Mouse (Mus musculus) CH12.LX (cell line): ENCODE data around the gene Stard13. TPM values are rescaled to one million over a fixed set of nuclear protein-coding genes. Genes with fewer than 3 reads are reported as not detected.

Source experiments
- DNase-seq: peaks from one replicate; pipeline ENCODE4 v3.0.0-alpha.2; 2013; ENCODE audit errors: extremely low read depth
- H3K27ac ChIP-seq: 2 replicates; pipeline ENCODE4 v1.5.1; 2012; ENCODE audit warnings: low read depth, mild to moderate bottlenecking, control low read depth, moderate library complexity; ENCODE audit not compliant: insufficient read depth
- H3K27me3 ChIP-seq: replicated peaks from 2 replicates; pipeline ENCODE3; 2012; ENCODE audit warnings: inconsistent platforms
- H3K36me3 ChIP-seq, 2 experiments: replicated peaks in 1 of 2; 2 replicates each; pipeline versions ENCODE3 to v1.6.1; 2012; ENCODE audit warnings: inconsistent platforms in 1 of 2, low read length in 1 of 2, mild to moderate bottlenecking in 1 of 2, mixed read lengths in 1 of 2, moderate library complexity in 1 of 2; ENCODE audit not compliant: control insufficient read depth in 1 of 2, insufficient read depth in 1 of 2
- H3K4me1 ChIP-seq, 2 experiments: 2 replicates each; pipeline ENCODE4 v1.6.1; 2012; ENCODE audit warnings: inconsistent platforms in 1 of 2, moderate library complexity in 1 of 2; ENCODE audit not compliant: insufficient read depth in 2 of 2, control insufficient read depth in 1 of 2
- H3K4me2 ChIP-seq: 2 replicates; pipeline ENCODE4 v1.6.1; 2012; ENCODE audit warnings: low read depth, mild to moderate bottlenecking, control low read depth; ENCODE audit not compliant: poor library complexity, insufficient read depth, severe bottlenecking
- H3K4me3 ChIP-seq, 3 experiments: fragments of 150-350 bp in 1 of 3; sonication (generic) in 1 of 3; replicated peaks in 1 of 3; 2 replicates each; pipeline versions ENCODE3 to v1.5.1; 2011 to 2012; ENCODE audit warnings: low read depth in 2 of 3, low read length in 2 of 3, mild to moderate bottlenecking in 2 of 3, moderate library complexity in 2 of 3, control low read depth in 1 of 3, improper control_type of control experiment in 1 of 3, inconsistent platforms in 1 of 3, mixed read lengths in 1 of 3; ENCODE audit not compliant: poor library complexity in 1 of 3
- H3K79me2 ChIP-seq: replicated peaks from 2 replicates; pipeline ENCODE4 v1.6.1; 2012; ENCODE audit warnings: mild to moderate bottlenecking, moderate library complexity; ENCODE audit not compliant: control insufficient read depth, poor library complexity, insufficient read depth, severe bottlenecking; ENCODE audit errors: extremely low read depth
- H3K9ac ChIP-seq: 2 replicates; pipeline ENCODE4 v1.6.1; 2012; ENCODE audit warnings: low read depth, mild to moderate bottlenecking, control low read depth, moderate library complexity; ENCODE audit not compliant: insufficient read depth
- H3K9me3 ChIP-seq: replicated peaks from 2 replicates; pipeline ENCODE3; 2012; ENCODE audit warnings: low read length, inconsistent platforms, mixed read lengths
- CHD2 ChIP-seq: IDR thresholded peaks from 2 replicates; pipeline ENCODE4 v1.6.1; 2011; ENCODE audit warnings: low read length, improper control_type of control experiment
- E2F4 ChIP-seq: IDR thresholded peaks from 2 replicates; pipeline ENCODE4 v1.6.1; 2011; ENCODE audit warnings: low read depth, low read length, improper control_type of control experiment; ENCODE audit not compliant: insufficient replicate concordance
- ELF1 ChIP-seq: IDR thresholded peaks from 2 replicates; pipeline ENCODE4 v1.6.1; 2014; ENCODE audit warnings: low read depth, mild to moderate bottlenecking, inconsistent platforms, low read length, improper control_type of control experiment
- ETS1 ChIP-seq: conservative IDR thresholded peaks from 2 replicates; pipeline ENCODE4 v1.6.1; 2012; ENCODE audit warnings: low read depth, mild to moderate bottlenecking, inconsistent platforms, low read length, improper control_type of control experiment, moderate library complexity
- HCFC1 ChIP-seq: IDR thresholded peaks from 2 replicates; pipeline ENCODE4 v1.6.1; 2012; ENCODE audit warnings: low read depth, mild to moderate bottlenecking, inconsistent platforms, low read length, improper control_type of control experiment
- IRF4 ChIP-seq: IDR thresholded peaks from 2 replicates; pipeline ENCODE4 v1.6.1; 2014; ENCODE audit warnings: low read depth, mild to moderate bottlenecking, inconsistent platforms, low read length, improper control_type of control experiment
- JUN ChIP-seq: IDR thresholded peaks from 2 replicates; pipeline ENCODE4 v1.6.1; 2011; ENCODE audit warnings: low read depth, mild to moderate bottlenecking, low read length, improper control_type of control experiment, moderate library complexity; ENCODE audit not compliant: insufficient read depth
- JUND ChIP-seq: conservative IDR thresholded peaks from 2 replicates; pipeline ENCODE4 v1.6.1; 2011; ENCODE audit warnings: low read depth, low read length, improper control_type of control experiment
- KAT2A ChIP-seq: IDR thresholded peaks from 2 replicates; pipeline ENCODE4 v1.6.1; 2012; ENCODE audit warnings: low read length, improper control_type of control experiment, inconsistent platforms; ENCODE audit not compliant: insufficient replicate concordance
- MEF2A ChIP-seq: IDR thresholded peaks from 2 replicates; pipeline ENCODE4 v1.6.1; 2014; ENCODE audit warnings: low read depth, mild to moderate bottlenecking, inconsistent platforms, low read length, improper control_type of control experiment, borderline replicate concordance
- NELFE ChIP-seq: IDR thresholded peaks from 2 replicates; pipeline ENCODE4 v1.6.1; 2011; ENCODE audit warnings: low read depth, low read length, improper control_type of control experiment
- PAX5 ChIP-seq: IDR thresholded peaks from 2 replicates; pipeline ENCODE4 v1.6.1; 2012; ENCODE audit warnings: low read length, inconsistent platforms, mixed read lengths
- POLR2A ChIP-seq: IDR thresholded peaks from 2 replicates; pipeline ENCODE4 v1.6.1; 2011; ENCODE audit warnings: low read depth, mild to moderate bottlenecking, improper control_type of control experiment, low read length
- RAD21 ChIP-seq: IDR thresholded peaks from 2 replicates; pipeline ENCODE4 v1.6.1; 2011; ENCODE audit warnings: low read depth, mild to moderate bottlenecking, low read length, improper control_type of control experiment, moderate library complexity
- RCOR1 ChIP-seq: conservative IDR thresholded peaks from 2 replicates; pipeline ENCODE4 v1.6.1; 2012; ENCODE audit warnings: low read depth, mild to moderate bottlenecking, inconsistent platforms, low read length, improper control_type of control experiment
- SIN3A ChIP-seq: IDR thresholded peaks from 2 replicates; pipeline ENCODE4 v1.6.1; 2012; ENCODE audit warnings: low read length, improper control_type of control experiment, inconsistent platforms
- SMC3 ChIP-seq: IDR thresholded peaks from 2 replicates; pipeline ENCODE4 v1.6.1; 2011; ENCODE audit warnings: low read depth, low read length, improper control_type of control experiment
- UBTF ChIP-seq: IDR thresholded peaks from 2 replicates; pipeline ENCODE4 v1.6.1; 2012; ENCODE audit warnings: low read depth, mild to moderate bottlenecking, inconsistent platforms, low read length, improper control_type of control experiment, moderate library complexity
- ZKSCAN1 ChIP-seq: IDR thresholded peaks from 2 replicates; pipeline ENCODE4 v1.6.1; 2012; ENCODE audit warnings: low read depth, inconsistent platforms, low read length, improper control_type of control experiment, borderline replicate concordance
- dilution Hi-C: fragments of 300-500 bp; cut with MboI; formaldehyde crosslinking; loops from 2 replicates; pipeline ENCODE4 v1.14.3; 2020; ENCODE audit warnings: low sequenced_read_pairs; ENCODE audit not compliant: extremely low pct_unique_long_range_greater_than_20kb, extremely low pct_ligation_motif_present
- in situ Hi-C: fragments of 300-500 bp; cut with MboI; formaldehyde crosslinking; loops from 3 replicates; pipeline ENCODE4 v1.14.3; 2019; ENCODE audit warnings: low sequenced_read_pairs, low pct_ligation_motif_present, low pct_unique_long_range_greater_than_20kb, mixed read lengths
- polyA plus RNA-seq: library from polyadenylated mRNA; unstranded; fragments of >175 nt; gene quantifications from 2 replicates; pipeline ENCODE4 v1.2.1, GENCODE M21; 2012; ENCODE audit warnings: low read depth; ENCODE audit not compliant: insufficient read length
- total RNA-seq, 2 experiments: library from RNA; depleted of rRNA; stranded (reverse); fragments of 300-350 nt in 1 of 2; fragments of >200 nt in 1 of 2; gene quantifications; 2 replicates each; pipeline ENCODE4 v1.2.3; 2012 to 2014

The Stard13 gene
- total and polyA plus RNA-seq, 3 experiments: 33.5 to 154 (median 73.6) TPM

DNA sequence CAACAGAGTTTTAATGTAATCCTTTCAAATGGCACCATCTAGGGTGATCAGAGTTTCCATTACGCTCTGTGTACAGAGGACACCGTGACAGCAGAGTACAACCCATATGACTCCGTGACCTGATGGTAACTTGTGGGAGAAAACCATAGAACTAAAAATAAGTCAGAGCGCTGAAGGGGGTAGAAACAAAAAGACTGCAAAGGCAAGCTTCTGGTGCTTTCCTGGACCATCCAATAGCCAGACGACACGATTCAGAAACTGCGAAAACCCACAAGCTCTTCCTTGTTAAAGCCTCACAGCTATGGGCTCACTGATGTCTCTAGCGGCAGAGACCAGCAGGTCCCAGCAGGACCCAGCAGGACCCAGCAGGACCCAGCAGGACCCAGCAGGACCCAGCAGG is 18.6 kb upstream of the Stard13 start (continued):
- no peak for TF ChIP-seq KAT2A
- TF ChIP-seq IRF4: 0 out of 2 replicates have a peak, but pooled peaks have one; percentile 45
- TF ChIP-seq UBTF: no peak
- peak; percentile 59 for TF ChIP-seq JUND
- TF ChIP-seq E2F4: no peak

DNA sequence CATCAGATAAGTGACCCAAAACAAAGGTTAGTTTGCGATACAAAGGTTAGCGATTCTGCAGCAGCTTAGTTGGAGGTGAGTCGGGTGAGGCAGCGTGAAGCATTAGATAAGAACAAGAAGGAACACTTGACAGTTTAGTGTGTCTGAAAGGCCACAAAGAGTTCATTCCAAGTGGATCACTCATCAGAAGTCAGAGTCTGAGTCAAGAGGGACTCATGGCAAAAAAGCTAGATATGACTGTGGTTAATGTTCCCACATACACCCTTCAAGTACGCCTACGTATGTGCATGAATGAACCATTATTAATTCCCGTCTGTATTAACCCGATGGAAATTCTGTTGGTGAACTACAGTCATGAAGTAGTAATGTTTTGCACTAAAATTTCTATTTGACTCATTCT is 18.0 kb upstream of the Stard13 start:
- H3K9ac ChIP-seq: peak overlapping the region; percentile 24; the same call in 1 of the 2 replicates
- H3K27ac ChIP-seq: peak overlapping the region; percentile 52; the same call in 1 of the 2 replicates
- no peak for TF ChIP-seq CHD2
- no peak for TF ChIP-seq E2F4
- no peak for TF ChIP-seq POLR2A
- no peak for TF ChIP-seq RAD21
- no peak for TF ChIP-seq HCFC1
- TF ChIP-seq MEF2A: no peak
- TF ChIP-seq ELF1: no peak
- H3K4me2 ChIP-seq: peak overlapping the region; percentile 31; the same call in 1 of the 2 replicates
- dilution Hi-C loops (no loop called here), in situ Hi-C loops (no loop called here)
- no peaks in the 10 kb centered on the region for H3K27me3 ChIP-seq
- no peaks in the 10 kb centered on the region for H3K36me3 ChIP-seq
- no peak for DNase-seq
- no peaks in the 10 kb centered on the region for H3K9me3 ChIP-seq
- H3K4me1 ChIP-seq: peaks cover 7% of the 10 kb centered on the region in 2 experiments; a peak in 2 of 4 replicates
- no peaks in the 10 kb centered on the region for H3K79me2 ChIP-seq
- H3K4me3 ChIP-seq: no peak overlapping the region

DNA sequence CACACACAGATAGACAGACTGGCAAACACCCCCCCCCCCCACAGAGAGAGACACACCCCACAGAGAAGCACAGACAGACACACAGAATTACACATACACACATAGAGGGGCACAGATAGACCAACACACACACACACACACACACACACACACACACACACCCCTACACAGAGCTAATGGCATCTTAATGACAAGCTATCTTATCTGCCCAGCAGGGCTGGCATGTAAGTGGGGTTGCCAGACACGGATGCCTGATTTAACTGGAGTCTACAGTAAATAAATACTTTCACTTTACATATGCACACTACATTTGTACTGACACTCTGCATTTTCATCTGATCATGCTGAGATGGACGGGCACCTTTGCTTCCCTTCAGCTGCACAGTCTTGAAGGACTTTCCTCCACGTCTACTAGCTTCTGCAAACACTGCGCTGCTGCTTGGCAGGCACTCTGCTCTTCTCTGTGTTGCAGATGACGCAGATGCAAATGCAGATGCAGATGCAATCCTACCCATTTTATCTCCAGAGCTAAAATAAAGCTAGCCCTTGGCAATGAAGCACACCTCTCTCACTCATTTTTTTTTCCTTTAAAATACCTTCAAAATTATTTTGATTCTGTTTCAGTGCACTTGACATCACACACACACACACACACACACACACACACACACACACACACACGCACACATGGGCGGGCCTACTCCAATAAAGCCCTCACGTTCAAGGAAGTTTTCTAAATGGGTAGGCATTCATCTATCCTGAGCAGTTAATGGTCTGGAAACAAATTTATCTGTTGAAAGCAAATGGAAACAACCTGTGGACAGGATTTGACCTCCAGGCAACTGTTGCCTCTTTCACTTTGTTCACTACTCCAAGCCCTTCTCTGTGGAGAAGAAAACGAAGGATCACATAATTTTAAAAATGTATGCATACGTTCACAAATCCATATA is 15.3 kb upstream of the Stard13 start:
- DNase-seq: no peak
- H3K36me3 ChIP-seq: no peaks in the 10 kb centered on the region
- peaks cover 7 to 17% of the 10 kb centered on the region in 2 experiments; a peak in 2 of 4 replicates for H3K4me1 ChIP-seq
- no peaks in the 10 kb centered on the region for H3K79me2 ChIP-seq
- no peak overlapping the region for H3K4me3 ChIP-seq
- no peak overlapping the region for H3K9ac ChIP-seq
- no peak overlapping the region for H3K27ac ChIP-seq
- dilution Hi-C loops (no loop called here), in situ Hi-C loops (no loop called here)
- TF ChIP-seq SMC3: no peak
- TF ChIP-seq ZKSCAN1: no peak
- TF ChIP-seq SIN3A: no peak
- TF ChIP-seq JUN: no peak
- no peak for TF ChIP-seq KAT2A
- TF ChIP-seq RCOR1: no peak
- no peak for TF ChIP-seq ELF1
- TF ChIP-seq UBTF: no peak
- TF ChIP-seq PAX5: no peak
- TF ChIP-seq NELFE: no peak
- TF ChIP-seq ETS1: no peak
- no peaks in the 10 kb centered on the region for H3K27me3 ChIP-seq
- no peaks in the 10 kb centered on the region for H3K9me3 ChIP-seq
- H3K4me2 ChIP-seq: no peak overlapping the region
